Mouse (Mus musculus) neural tube, embryonic 11.5 days (tissue): ENCODE results near the gene Xylt1. TPM values are rescaled to one million over a fixed set of nuclear protein-coding genes. Genes with fewer than 3 reads are reported as not detected.

Experiments used
- ATAC-seq: fragments of 200-750 bp; cut with Nextera tagmentation; 2 replicates; pipeline ENCODE4 v1.8.0; 2017; ENCODE audit warnings: moderate number of reproducible peaks, mild to moderate bottlenecking, moderate TSS enrichment, moderate library complexity; ENCODE audit not compliant: insufficient read depth, low FRiP score, low TSS enrichment
- DNase-seq: peaks from one replicate; pipeline ENCODE4 v3.0.0-alpha.2; 2015; ENCODE audit warnings: low spot score
- H3K27ac ChIP-seq: fragments of 300-500 bp; sonication (generic); 2 replicates; pipeline ENCODE4 v1.5.1; 2014; ENCODE audit warnings: low read depth, mild to moderate bottlenecking, low read length
- H3K27me3 ChIP-seq: fragments of 300-500 bp; sonication (generic); 2 replicates; pipeline ENCODE4 v1.6.1; 2014; ENCODE audit warnings: mild to moderate bottlenecking, low read length, mixed read lengths; ENCODE audit not compliant: control insufficient read depth, insufficient read depth
- H3K36me3 ChIP-seq: fragments of 300-500 bp; sonication (generic); 2 replicates; pipeline ENCODE4 v1.6.1; 2014; ENCODE audit warnings: mild to moderate bottlenecking, low read length, moderate library complexity, mixed read lengths; ENCODE audit not compliant: control insufficient read depth, insufficient read depth
- H3K4me1 ChIP-seq: fragments of 300-500 bp; sonication (generic); 2 replicates; pipeline ENCODE4 v1.6.1; 2014; ENCODE audit warnings: low read length, mixed read lengths; ENCODE audit not compliant: control insufficient read depth, insufficient read depth
- H3K4me2 ChIP-seq: fragments of 300-500 bp; sonication (generic); 2 replicates; pipeline ENCODE4 v1.6.1; 2014; ENCODE audit warnings: low read depth, mild to moderate bottlenecking, moderate library complexity
- H3K4me3 ChIP-seq: fragments of 300-500 bp; sonication (generic); 2 replicates; pipeline ENCODE4 v1.5.1; 2014; ENCODE audit warnings: low read depth, low read length
- H3K9ac ChIP-seq: fragments of 300-500 bp; sonication (generic); 2 replicates; pipeline ENCODE4 v1.6.1; 2014; ENCODE audit warnings: mild to moderate bottlenecking, low read length
- H3K9me3 ChIP-seq: fragments of 300-500 bp; sonication (generic); 2 replicates; pipeline ENCODE4 v1.6.1; 2016; ENCODE audit warnings: low read length; ENCODE audit not compliant: control insufficient read depth
- WGBS: fragments of 180-500 bp; shearing (Covaris S2); extraction: QIAGEN DNeasy Blood & Tissue Kit; methylation state at CpG from one replicate; pipeline ENCODE4 v1.1.7; 2014; 5-methylcytosine and 5-hydroxymethylcytosine counted together
- polyA plus RNA-seq: library from polyadenylated mRNA; unstranded; fragments of >200 nt; fragmentation: Nextera tagmentation; extraction: Ambion mirVana; gene quantifications from 2 replicates; pipeline ENCODE4 v1.2.1, GENCODE M21; 2014

Gene Xylt1
- polyA plus RNA-seq, 1 experiment from 2014 or later = 1.6 TPM

- Histone ChIP-seq H3K36me3 (no peaks in the 10 kb centered on the region), H3K4me2 (no peak overlapping the region), H3K9ac (no peak overlapping the region), H3K4me3 (no peak overlapping the region), H3K9me3 (no peaks in the 10 kb centered on the region), H3K27me3 (no peaks in the 10 kb centered on the region), H3K4me1 (no peaks in the 10 kb centered on the region), H3K27ac (no peak overlapping the region)
- WGBS = 91% methylated on average over 5 of the region's 5 CpGs
- no peak for DNase-seq
- ATAC-seq = no peak
These were observed 336.2 kb downstream of the Xylt1 start for GRCm38 (mm10) chr7:117716876-117717408.

GRCm38 (mm10) chr7:117720426-117720825, 339.6 kb downstream of the Xylt1 start:
- DNase-seq = no peak
- 50% methylated on average over 6 of the region's 6 CpGs for WGBS

More at GRCm38 (mm10) chr7:117720426-117720825, 339.6 kb downstream of the Xylt1 start:
- no peaks in the 10 kb centered on the region for H3K27me3 ChIP-seq
- H3K4me1 ChIP-seq = no peaks in the 10 kb centered on the region
- no peak for ATAC-seq
- no peak overlapping the region for H3K27ac ChIP-seq
- H3K36me3 ChIP-seq = no peaks in the 10 kb centered on the region
- H3K9me3 ChIP-seq = no peaks in the 10 kb centered on the region
- no peak overlapping the region for H3K4me3 ChIP-seq
- H3K9ac ChIP-seq = no peak overlapping the region
- H3K4me2 ChIP-seq = no peak overlapping the region
